Mouse (Mus musculus) megakaryocyte, adult 5-6 weeks (primary cell): ENCODE results near the gene Zfp683. TPM values are rescaled to one million over a fixed set of nuclear protein-coding genes. Genes with fewer than 3 reads are reported as not detected.
A peak's percentile ranks its signal among the peaks of the same experiment; 100 is the strongest.

Source experiments
- ATAC-seq: 2 replicates; pipeline ENCODE4 v1.8.0; 2016; ENCODE audit warnings: mild to moderate bottlenecking, inconsistent platforms; ENCODE audit not compliant: poor library complexity, severe bottlenecking
- total RNA-seq, 2 experiments: library from RNA; stranded (forward) in 1 of 2; stranded (reverse) in 1 of 2; fragments of 153-499, 151-499 nt in 1 of 2; fragments of 221-1000, 200-1000 nt in 1 of 2; gene quantifications; 2 replicates each; pipeline versions ENCODE4 v1.2.3 to v1.2.4; 2015 to 2017

Zfp683 gene
- total RNA-seq, 2 experiments from 2014 or later: 0.20 TPM; not detected in 1

DNA sequence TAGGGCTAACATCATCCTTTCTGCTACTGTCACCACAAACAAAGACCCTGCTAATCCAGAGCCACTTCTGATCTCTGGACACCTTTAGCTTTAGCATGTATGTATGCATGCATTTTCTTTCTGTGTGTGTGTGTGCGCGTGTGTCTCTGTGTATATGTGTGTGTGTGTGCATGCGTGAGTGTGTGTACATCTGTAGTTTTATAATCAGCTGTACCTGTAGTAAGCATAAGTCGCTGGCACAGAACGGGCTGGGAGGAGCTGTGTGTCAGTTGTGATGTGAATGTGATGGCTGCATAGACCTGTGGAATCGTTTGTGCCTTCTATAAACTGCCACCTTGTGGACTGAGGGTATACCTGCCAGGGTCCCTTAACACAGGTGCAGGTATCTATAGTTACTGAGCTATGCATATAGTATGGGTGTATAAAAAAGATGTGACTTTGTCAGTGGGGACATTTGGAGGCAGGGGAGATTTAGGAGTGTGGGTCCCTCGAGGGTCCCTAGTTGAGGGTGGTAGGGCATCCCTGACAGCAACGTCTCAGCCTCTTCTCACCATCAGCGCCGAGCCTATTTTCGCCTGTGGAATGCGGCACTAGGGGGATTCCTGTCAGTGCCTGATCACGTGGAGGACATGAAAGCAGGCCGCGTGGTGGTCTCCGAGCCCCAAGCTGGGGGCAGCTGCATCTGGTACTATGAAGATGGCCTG is 37.0 kb downstream of the Zfp683 start:
- no peak for ATAC-seq

DNA sequence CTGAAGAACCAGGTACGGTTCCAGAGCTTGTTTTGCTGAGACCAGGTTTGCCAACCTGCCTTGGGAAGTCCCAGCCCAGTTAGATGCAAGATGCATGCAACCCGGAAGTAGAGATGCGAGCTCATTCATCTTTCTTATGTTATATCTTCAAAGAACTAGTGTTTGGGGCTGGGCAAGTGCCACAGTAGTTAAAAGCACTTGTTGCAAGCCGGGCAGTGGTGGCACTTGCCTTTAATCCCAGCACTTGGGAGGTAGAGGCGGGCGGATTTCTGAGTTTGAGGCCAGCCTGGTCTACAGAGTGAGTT is 37.5 kb downstream of the Zfp683 start:
- no peak for ATAC-seq

DNA sequence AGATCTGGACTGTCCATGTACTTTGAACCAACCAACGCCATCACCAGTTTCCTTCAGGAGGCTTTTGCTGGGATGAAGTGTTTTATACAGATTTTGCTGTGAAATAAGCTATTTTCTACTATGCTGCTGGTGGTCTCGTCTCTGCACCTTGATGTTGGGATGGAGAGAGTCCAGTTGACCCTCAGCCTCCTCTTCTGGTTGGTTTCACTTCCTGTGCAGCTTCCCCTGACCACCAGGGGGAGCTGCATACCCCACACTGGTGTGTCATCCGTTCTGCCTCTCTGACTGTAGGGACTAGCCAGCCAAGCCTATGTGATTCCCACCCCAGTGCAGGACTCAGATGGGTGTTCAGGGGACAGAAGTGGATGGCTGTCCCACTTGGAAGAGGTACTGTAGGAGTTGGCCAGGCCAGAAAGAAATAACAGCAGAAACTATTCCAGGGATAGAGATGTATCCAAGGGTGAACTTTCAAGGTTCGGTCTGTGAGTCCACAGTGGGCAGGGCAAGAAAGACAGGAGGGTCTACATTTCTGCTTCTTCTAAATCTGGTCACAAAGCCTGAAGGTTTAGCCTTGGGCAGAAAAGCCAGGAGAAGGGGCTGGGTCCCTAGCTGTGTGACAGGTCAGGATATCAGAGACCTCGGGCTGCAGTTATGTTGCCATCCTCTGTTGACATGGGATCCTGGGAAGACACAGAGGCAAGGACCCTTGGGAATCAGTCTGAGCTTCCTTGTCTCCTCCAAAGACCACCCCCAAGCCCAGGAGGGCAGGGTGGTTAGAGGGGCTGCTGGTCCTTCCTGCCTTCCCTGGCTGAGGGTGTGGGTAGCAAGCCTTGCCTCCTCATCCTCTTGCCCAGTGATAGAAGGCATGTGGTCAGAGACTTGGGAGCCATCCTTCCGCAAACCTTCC is 39.0 kb downstream of the Zfp683 start:
- peak; percentile 47 for ATAC-seq

DNA sequence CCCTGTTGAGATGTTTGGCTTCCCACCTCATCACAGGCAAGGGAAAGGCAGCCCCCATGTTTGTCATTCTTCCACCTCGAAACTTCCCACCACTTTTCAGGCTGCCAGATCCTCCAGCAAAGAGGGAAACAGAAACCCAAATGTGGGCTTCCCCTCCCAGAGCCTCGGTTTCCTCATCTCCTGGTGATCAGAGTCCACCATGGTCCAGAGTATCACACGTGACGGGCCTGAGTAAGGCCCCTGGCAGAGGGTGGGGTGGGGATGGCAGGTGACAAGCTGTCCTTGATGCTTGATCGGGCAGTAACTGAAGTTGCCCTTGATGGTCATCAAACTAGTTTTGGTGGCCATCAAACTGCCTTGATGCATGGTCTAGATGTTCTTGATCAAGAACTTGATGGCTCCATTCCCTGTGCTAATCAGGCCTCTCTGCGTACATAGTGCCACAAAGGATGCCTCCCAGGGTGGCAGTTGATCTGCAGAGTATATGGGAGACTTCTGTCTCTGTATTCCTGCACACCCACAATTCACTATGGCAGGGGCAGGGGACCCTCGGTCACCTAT is 40.4 kb downstream of the Zfp683 start:
- no peak for ATAC-seq

DNA sequence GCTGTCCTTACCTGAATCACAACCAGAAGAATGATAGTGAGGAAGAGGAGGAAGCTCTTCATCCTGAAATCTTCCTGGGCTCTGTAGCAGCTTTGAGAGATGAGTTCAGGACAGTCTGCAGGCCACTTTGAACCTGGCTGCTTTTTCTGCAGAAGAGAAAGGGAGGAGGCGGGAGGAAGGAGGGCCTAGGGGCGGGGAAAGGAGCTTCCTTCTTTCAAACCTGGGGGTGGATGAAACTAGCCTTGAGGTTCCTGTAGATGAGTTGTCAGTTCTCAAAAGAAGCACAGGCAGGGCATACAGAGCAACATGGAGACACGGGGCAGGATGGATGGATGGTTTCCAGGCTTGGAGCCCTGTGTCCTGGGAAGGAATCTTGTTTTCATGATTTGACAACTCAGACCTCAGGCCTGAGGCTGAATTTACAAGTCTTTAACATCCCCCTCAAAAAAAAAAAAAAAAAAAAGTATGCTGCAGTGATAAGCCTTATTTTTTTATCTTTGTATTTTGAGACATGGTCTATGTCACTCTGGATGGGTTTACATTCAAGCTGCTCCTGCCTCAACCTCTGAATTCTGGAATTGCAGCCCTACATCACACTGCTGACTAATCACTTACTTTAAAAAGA is 41.4 kb downstream of the Zfp683 start, which contains the start of gene Cd52:
Gene Cd52, minus strand, starts transcription at position 160 of the 625 bp plus-strand sequence.
- peak; percentile 53 for ATAC-seq

DNA sequence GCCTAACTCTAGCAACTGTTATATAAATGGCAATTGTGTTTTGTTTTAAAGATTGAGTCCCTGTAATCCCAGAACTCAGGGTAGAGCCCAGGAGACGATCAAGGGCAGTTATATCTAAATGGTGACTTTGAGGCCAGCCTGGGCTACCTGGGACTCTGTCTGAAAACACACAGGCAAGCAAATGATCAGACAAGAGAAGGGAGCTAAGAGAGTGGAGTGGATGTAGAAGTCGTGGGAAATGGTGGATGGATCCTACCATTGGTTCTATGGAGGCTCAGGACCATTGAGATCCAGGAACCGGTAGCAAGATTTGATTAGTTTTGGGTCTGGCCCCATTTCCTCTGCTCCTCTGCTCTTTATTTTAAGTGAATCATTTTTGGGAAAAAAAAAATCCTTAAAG is 42.5 kb downstream of the Zfp683 start:
- no peak for ATAC-seq

DNA sequence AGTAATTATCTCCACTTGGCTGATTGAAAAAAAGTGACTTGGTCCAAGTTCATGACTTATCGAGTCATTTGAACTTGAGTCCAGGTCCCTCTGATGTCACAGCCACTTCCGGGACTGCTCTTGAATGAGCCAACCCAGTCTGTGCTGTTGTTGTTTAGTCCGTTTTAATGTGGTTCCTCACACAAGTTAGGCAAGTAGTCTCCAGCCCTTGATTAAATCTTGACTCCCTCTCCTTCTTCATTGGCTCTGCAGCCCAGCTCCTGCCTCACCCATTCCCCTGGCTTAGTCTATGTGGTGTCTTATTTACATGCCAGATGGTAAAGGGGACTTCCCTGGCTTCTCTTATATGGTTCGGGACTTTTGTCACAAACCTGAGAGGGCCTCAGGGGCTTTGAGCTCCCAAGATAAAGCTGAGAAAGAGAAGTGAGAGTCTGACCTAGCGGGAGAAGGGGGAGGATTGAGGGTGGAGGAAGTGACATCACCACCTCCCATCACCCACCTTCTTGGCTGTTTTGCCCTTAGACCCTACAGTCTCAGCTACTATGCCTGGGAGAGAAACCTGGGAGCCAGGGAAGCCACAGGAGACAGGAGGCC is 43.5 kb downstream of the Zfp683 start:
- ATAC-seq: peak; percentile 46

DNA sequence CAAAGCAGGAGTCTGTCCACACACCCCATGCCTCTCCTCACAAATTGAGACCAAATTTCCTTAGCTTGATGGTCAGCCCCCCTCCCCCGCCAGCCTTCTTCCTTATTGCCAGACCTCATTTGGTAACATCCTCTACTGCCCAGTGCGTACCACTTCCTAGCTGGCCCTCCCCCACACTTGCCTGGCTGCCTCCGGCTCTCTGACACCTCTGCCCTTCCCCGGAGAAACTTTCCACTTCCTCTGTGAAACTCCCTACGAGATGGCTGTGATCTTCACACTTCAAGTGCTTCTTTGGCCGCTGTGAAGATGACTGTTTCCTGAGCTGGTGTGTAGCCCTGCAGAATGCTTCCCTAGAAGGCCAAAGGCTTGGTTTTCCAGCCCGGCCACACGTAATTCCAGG is 45.0 kb downstream of the Zfp683 start:
- peak; percentile 72 for ATAC-seq

DNA sequence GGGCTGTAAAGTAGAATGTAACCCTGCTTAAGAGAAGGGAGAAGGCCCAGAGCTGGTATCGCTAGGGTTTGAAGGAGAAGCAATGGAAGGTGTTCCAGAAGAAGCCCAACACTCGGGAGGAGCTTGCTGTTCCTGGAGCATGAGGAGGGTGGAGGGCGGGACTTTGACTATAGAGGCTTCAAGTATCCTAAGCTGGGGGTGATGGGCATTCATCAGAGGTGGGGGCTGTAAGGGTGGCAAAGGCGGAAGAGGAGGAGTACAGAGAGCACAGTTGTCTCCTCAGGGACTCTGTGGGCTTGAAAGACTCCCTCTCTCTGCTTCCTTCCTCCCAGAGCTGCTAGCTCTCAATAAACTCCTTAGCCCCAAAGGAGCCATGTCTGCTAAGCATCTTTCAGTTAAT is 46.6 kb downstream of the Zfp683 start:
- no peak for ATAC-seq

DNA sequence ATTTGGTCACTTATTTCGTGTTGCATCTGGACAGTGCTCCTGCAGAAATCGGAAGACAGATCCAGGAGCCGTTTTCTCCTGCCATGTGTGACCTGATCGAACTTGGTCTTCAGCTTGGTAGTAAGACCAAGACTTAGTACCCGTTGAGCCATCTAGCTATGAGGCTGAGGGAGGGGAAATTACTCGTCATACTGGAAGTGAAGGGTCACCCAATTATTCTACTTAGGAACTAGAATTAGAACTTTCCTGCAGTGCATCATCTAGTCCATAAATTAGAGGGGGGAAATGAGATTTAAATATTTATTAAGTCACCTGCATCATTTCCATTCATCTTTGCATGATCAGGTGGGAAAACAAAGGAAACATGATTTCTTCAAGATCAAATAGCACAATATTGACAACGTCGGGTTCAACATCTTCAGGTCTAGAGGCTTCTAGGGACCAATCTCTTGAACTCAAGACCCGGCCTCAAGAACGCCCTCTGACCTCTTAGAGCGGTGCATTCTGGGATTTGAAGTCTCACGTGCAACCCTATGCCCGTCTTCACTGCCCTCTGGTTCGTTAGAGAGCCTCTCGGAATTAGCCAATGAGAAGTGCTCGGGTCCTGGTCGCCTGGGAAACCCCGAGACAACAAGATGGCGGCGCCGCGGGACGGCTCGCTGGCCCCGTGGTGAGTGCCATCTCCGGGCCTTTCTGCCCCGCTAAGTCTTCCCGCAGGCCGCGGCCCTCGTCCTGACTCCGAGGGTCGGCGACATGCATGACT is 48.5 kb downstream of the Zfp683 start, which contains the start of gene Ubxn11:
Gene Ubxn11, plus strand, starts transcription at position 592 of the 763 bp plus-strand sequence.
- peak; percentile 80 for ATAC-seq

DNA sequence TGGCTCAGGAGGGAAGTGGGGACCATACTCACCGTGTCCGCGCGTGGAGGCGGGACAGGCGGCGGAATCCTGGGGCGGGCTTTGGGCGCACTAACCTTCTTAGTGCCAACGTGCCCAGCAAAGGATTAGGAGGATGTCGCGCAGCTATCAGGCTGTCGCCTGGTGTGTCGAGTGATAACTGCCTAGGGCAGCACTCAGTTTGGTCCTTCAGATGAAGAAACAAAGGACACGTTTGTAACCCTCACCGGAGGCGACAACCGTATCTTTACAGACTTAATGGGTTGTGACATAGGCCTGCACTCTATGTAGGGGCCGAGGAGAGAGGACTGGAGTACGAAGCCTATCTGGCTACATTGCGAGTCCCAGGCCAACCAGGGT is 49.1 kb downstream of the Zfp683 start:
- peak; percentile 7; the same call in 1 of the 2 replicates for ATAC-seq

DNA sequence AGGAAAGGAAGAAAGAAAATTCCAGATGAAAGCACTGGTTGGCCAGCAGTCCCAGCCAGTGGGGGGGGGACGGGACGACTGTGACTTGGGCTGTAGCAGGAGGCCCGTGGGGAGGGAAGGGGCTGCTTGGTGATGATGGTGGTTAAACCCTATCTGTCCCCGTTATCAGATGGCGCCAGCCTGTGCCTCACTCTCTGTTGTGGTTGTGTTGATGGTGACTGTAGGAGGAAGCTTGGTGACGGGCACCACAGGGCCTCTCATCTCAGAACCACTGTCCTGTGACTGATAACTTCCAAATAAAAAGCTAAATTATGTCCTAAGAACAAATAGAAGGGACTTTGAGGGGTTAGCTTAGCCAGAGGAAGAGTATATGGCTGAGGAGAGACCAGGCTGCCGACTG is 52.5 kb downstream of the Zfp683 start:
- peak; percentile 28; the same call in 1 of the 2 replicates for ATAC-seq

DNA sequence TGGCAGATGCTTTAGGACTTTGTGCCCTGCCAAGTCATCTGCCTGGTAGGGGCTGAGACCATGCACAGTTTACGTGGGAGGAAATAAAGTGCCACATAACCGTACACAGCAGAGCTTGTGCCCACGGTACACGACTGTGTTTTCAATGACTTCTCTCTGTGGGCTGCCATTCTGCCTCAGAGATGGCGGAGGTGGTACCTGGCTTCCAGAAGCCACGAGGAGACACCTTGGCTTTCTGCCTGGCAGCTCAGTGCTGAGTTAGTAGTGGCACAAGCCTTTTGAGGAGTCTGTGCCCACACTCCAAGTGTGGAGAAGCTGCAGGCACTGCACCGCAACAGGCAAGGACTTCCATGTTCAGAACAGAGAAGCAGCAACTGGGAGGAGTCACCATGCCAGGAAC is 54.1 kb downstream of the Zfp683 start:
- ATAC-seq: no peak

DNA sequence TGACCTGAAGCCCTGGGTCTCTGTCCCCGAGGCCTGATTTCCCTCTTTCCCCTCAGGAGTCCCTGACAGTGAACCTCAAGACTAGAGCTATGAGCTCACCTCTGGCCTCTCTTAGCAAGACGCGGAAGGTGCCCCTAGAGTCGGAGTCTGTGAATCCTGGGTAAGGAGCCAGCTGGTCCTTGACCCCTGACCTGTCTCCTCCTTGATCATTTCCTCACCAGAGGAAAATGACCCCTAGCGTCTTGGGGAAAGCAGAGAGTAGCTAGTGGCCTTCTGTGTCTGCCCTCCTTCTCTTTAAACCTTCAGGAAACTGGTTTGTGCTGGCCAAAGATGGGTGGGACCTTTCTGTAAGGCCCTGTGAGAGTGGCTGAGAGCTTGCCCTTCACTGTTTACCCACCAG is 54.6 kb downstream of the Zfp683 start:
- no peak for ATAC-seq

Other genes with a start within 250 kb of the Zfp683 start
- gene Rps6ka1, start 166.0 kb upstream of the Zfp683 start, total RNA-seq (2015): 109 and 112 TPM in 2 replicates
- gene Rps6ka1, start 166.0 kb upstream of the Zfp683 start, total RNA-seq (2017): 156 and 160 TPM in 2 replicates
- 1,486 and 1,526 TPM in 2 replicates for gene Hmgn2, start 85.2 kb upstream of the Zfp683 start, total RNA-seq (2015)
- 700 and 725 TPM in 2 replicates for gene Hmgn2, start 85.2 kb upstream of the Zfp683 start, total RNA-seq (2017)
- 26.6 and 28.9 TPM in 2 replicates for gene Dhdds, start 52.9 kb upstream of the Zfp683 start, total RNA-seq (2015)
- gene Dhdds, start 52.9 kb upstream of the Zfp683 start, total RNA-seq (2017): 17.9 and 24.0 TPM in 2 replicates
- 4.8 TPM in 2 replicates for gene Lin28a, start 35.0 kb upstream of the Zfp683 start, total RNA-seq (2015)
- gene Lin28a, start 35.0 kb upstream of the Zfp683 start, total RNA-seq (2017): 30.8 and 36.5 TPM in 2 replicates
- gene Crybg2, start 7.0 kb downstream of the Zfp683 start, total RNA-seq (2015): 1.1 and 1.9 TPM in 2 replicates
- 0.04 and 0.15 TPM in 2 replicates for gene Crybg2, start 7.0 kb downstream of the Zfp683 start, total RNA-seq (2017)
- 2,426 and 2,524 TPM in 2 replicates for gene Cd52, start 41.2 kb downstream of the Zfp683 start, total RNA-seq (2015)
- gene Cd52, start 41.2 kb downstream of the Zfp683 start, total RNA-seq (2017): 3,236 and 3,524 TPM in 2 replicates
- 0.89 and 1.8 TPM in 2 replicates for gene Ubxn11, start 48.7 kb downstream of the Zfp683 start, total RNA-seq (2015)
- gene Ubxn11, start 48.7 kb downstream of the Zfp683 start, total RNA-seq (2017): 1.7 and 2.9 TPM in 2 replicates
- gene Sh3bgrl3, start 75.0 kb downstream of the Zfp683 start, total RNA-seq (2015): 1,305 and 1,385 TPM in 2 replicates
- gene Sh3bgrl3, start 75.0 kb downstream of the Zfp683 start, total RNA-seq (2017): 523 and 622 TPM in 2 replicates
- gene Cep85, start 133.3 kb downstream of the Zfp683 start, total RNA-seq (2015): 11.4 and 20.6 TPM in 2 replicates
- gene Cep85, start 133.3 kb downstream of the Zfp683 start, total RNA-seq (2017): 17.7 TPM in 2 replicates
- gene Gm7534, start 149.2 kb downstream of the Zfp683 start, total RNA-seq (2015): 0.07 TPM in 1 of 2 replicates, not detected in the other
- gene Gm7534, start 149.2 kb downstream of the Zfp683 start, total RNA-seq (2017): not detected in 2 replicates
- not detected in 2 replicates for gene Catsper4, start 173.5 kb downstream of the Zfp683 start, total RNA-seq (2015)
- not detected in 2 replicates for gene Catsper4, start 173.5 kb downstream of the Zfp683 start, total RNA-seq (2017)
- 0.11 TPM in 1 of 2 replicates, not detected in the other for gene Cnksr1, start 184.6 kb downstream of the Zfp683 start, total RNA-seq (2015)
- gene Cnksr1, start 184.6 kb downstream of the Zfp683 start, total RNA-seq (2017): not detected in 2 replicates
- gene E130218I03Rik, start 189.8 kb downstream of the Zfp683 start, total RNA-seq (2015): not detected in 2 replicates
- not detected in 2 replicates for gene E130218I03Rik, start 189.8 kb downstream of the Zfp683 start, total RNA-seq (2017)
- 3.5 and 4.6 TPM in 2 replicates for gene Zfp593, start 191.8 kb downstream of the Zfp683 start, total RNA-seq (2015)
- 3.8 and 5.9 TPM in 2 replicates for gene Zfp593, start 191.8 kb downstream of the Zfp683 start, total RNA-seq (2017)
- not detected in 2 replicates for gene Gm30191, start 193.1 kb downstream of the Zfp683 start, total RNA-seq (2015)
- not detected in 2 replicates for gene Gm30191, start 193.1 kb downstream of the Zfp683 start, total RNA-seq (2017)
- gene Grrp1, start 200.3 kb downstream of the Zfp683 start, total RNA-seq (2015): not detected in 2 replicates
- not detected in 2 replicates for gene Grrp1, start 200.3 kb downstream of the Zfp683 start, total RNA-seq (2017)
- 21.2 and 21.5 TPM in 2 replicates for gene Pdik1l, start 234.1 kb downstream of the Zfp683 start, total RNA-seq (2015)
- 39.0 and 40.7 TPM in 2 replicates for gene Pdik1l, start 234.1 kb downstream of the Zfp683 start, total RNA-seq (2017)